Mouse (Mus musculus) kidney, embryonic 14.5 days (tissue): ENCODE data around the gene Gm10197. TPM values are rescaled to one million over a fixed set of nuclear protein-coding genes. Genes with fewer than 3 reads are reported as not detected.
"Not testable (repeated sequence)": the region's sequence is repeated elsewhere in the genome, so short reads cannot be mapped to it uniquely, and the experiment has no call there.

Experiments
- ATAC-seq: fragments of 200-750 bp; cut with Nextera tagmentation; 2 replicates; pipeline ENCODE4 v1.8.0; 2017; ENCODE audit warnings: moderate number of reproducible peaks, mild to moderate bottlenecking, moderate TSS enrichment, moderate library complexity; ENCODE audit not compliant: low FRiP score, low TSS enrichment
- H3K27ac ChIP-seq: fragments of 300-500 bp; sonication (generic); 2 replicates; pipeline ENCODE4 v1.5.1; 2014; ENCODE audit warnings: low read depth, mild to moderate bottlenecking, low read length, moderate library complexity, mixed read lengths
- H3K27me3 ChIP-seq: fragments of 300-500 bp; sonication (generic); 2 replicates; pipeline ENCODE4 v1.6.1; 2014; ENCODE audit warnings: mild to moderate bottlenecking, low read length; ENCODE audit not compliant: control insufficient read depth, insufficient read depth
- H3K36me3 ChIP-seq: fragments of 300-500 bp; sonication (generic); 2 replicates; pipeline ENCODE4 v1.6.1; 2014; ENCODE audit warnings: low read length, mixed read lengths; ENCODE audit not compliant: control insufficient read depth, insufficient read depth
- H3K4me1 ChIP-seq: fragments of 300-500 bp; sonication (generic); 2 replicates; pipeline ENCODE4 v1.6.1; 2014; ENCODE audit warnings: low read length, mixed read lengths; ENCODE audit not compliant: control insufficient read depth, insufficient read depth
- H3K4me2 ChIP-seq: fragments of 300-500 bp; sonication (generic); replicated peaks from 2 replicates; pipeline ENCODE4 v1.6.1; 2014; ENCODE audit warnings: low read depth, mild to moderate bottlenecking, low read length
- H3K4me3 ChIP-seq: fragments of 300-500 bp; sonication (generic); 2 replicates; pipeline ENCODE4 v1.5.1; 2014; ENCODE audit warnings: mild to moderate bottlenecking, low read length
- H3K9ac ChIP-seq: fragments of 300-500 bp; sonication (generic); 2 replicates; pipeline ENCODE4 v1.6.1; 2014; ENCODE audit warnings: low read depth, mild to moderate bottlenecking, low read length, moderate library complexity
- H3K9me3 ChIP-seq: fragments of 300-500 bp; sonication (generic); 2 replicates; pipeline ENCODE4 v1.6.1; 2016; ENCODE audit warnings: low read length; ENCODE audit not compliant: control insufficient read depth
- WGBS: fragments of 180-500 bp; shearing (Covaris S2); extraction: QIAGEN DNeasy Blood & Tissue Kit; methylation state at CpG from one replicate; pipeline ENCODE4 v1.1.7; 2014; 5-methylcytosine and 5-hydroxymethylcytosine counted together
- polyA plus RNA-seq: library from polyadenylated mRNA; unstranded; fragments of >200 nt; fragmentation: Nextera tagmentation; extraction: Ambion mirVana; gene quantifications from 2 replicates; pipeline ENCODE4 v1.2.1, GENCODE M21; 2014

Gm10197 gene
- polyA plus RNA-seq, 1 experiment from 2014 or later = 3.2 TPM

DNA sequence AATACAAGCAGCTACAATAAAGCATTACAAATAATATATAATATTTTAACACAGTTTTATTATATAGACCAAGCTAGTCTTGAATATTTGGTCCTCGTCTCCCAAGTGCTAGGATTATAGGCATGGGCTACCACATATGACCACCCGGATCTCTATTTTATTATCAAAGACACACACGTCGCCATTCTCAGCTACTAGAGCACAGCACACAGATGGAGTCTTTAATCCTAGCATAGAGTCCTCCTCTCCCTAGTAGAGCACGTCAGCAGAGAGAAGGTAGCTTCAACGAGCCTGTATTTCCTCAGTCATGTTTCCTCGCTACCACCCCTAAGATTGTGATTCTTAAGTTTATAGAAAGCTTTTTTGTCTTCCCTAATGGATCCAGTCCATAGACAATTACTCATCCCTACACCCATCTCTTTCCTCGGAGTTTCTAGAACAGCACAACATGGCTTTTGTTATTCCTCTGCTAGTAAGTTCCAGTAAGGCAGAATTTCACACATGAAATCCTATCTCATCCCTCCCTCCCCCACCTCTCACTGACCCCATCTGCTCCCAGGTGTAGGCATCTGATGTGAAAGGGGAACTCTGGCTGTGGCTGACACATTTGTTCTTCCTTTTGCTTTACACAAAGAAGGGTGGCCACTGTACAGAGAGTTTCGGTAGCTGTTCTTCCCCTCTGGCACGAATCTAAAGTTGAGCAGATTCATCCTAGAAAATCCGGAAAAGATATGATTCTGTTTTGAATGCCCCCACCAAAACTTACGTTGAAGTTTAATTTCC, 26.1 kb upstream of the Gm10197 start:
- H3K4me2 ChIP-seq = no peak overlapping the region
- no peaks in the 10 kb centered on the region for H3K9me3 ChIP-seq
- no peak for ATAC-seq
- H3K4me1 ChIP-seq = no peaks in the 10 kb centered on the region
- H3K27ac ChIP-seq = no peak overlapping the region
- H3K4me3 ChIP-seq = no peak overlapping the region
- H3K9ac ChIP-seq = no peak overlapping the region
- 73% methylated on average over 12 of the region's 12 CpGs for WGBS
- no peaks in the 10 kb centered on the region for H3K27me3 ChIP-seq
- no peaks in the 10 kb centered on the region for H3K36me3 ChIP-seq

- not testable (repeated sequence) for H3K4me3 ChIP-seq, H3K4me2 ChIP-seq, H3K4me1 ChIP-seq, H3K27me3 ChIP-seq, H3K27ac ChIP-seq, H3K36me3 ChIP-seq, ATAC-seq, H3K9ac ChIP-seq, H3K9me3 ChIP-seq
- 43% methylated on average over 5 of the region's 5 CpGs for WGBS
Observed at GRCm38 (mm10) chr19:53395805-53396204, 24.2 kb upstream of the Gm10197 start.

DNA sequence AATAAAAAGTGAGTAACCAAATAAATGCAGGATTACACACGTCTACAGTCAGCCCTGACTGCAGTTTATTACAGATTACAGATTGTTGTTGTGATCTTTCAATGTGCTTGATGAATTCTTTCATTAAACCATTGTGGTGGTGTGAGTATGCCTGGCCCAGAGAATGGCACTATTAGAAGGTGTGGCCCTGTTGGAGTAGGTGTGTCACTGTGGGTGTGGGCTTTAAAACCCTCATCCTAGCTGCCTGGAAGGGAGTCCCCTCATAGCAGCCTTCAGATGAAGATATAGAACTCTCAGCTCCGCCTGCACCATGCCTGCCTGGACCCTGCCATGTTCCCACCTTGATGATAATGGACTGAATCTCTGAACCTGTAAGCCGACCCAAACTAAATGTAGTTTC, 23.4 kb upstream of the Gm10197 start:
- not testable (repeated sequence) for H3K9ac ChIP-seq, H3K4me3 ChIP-seq, H3K36me3 ChIP-seq, H3K9me3 ChIP-seq, H3K27ac ChIP-seq, ATAC-seq, H3K4me2 ChIP-seq, H3K4me1 ChIP-seq, H3K27me3 ChIP-seq
- WGBS = 68% methylated on average over 3 of the region's 3 CpGs

DNA sequence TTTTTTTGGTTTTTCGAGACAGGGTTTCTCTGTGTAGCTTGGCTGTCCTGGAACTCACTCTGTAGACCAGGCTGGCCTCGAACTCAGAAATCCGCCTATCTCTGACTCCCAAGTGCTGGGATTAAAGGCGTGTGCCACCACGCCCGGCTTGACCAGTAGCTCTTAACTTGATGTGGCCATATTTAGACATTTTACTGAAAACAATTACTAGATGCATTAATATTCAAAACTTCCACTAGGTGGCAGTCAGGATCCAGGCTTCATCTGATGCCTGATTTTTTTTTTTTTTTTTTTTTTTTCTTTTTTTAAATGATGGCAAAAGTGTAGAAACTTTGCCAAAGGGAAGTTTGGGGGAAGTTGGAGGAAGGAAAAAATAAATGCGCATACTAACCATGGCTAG, 23.0 kb upstream of the Gm10197 start:
- no peak overlapping the region for H3K9ac ChIP-seq
- WGBS = 18% methylated on average over 7 of the region's 7 CpGs
- no peak for ATAC-seq

GRCm38 (mm10) chr19:53393646-53394045, 22.1 kb upstream of the Gm10197 start:
- no peak overlapping the region for H3K9ac ChIP-seq
- H3K4me1 ChIP-seq = peaks cover 4% of the 10 kb centered on the region; the same call in 1 of the 2 replicates
- no peak overlapping the region for H3K4me2 ChIP-seq
- peaks cover 3% of the 10 kb centered on the region; the same call in 1 of the 2 replicates for H3K36me3 ChIP-seq
- no peaks in the 10 kb centered on the region for H3K9me3 ChIP-seq
- H3K4me3 ChIP-seq = no peak overlapping the region
- ATAC-seq = no peak
- H3K27ac ChIP-seq = no peak overlapping the region
- no peaks in the 10 kb centered on the region for H3K27me3 ChIP-seq

More for the DNA sequence above, 23.0 kb upstream of the Gm10197 start:
- Histone ChIP-seq H3K9me3 (no peaks in the 10 kb centered on the region), H3K27me3 (no peaks in the 10 kb centered on the region), H3K36me3 (no peaks in the 10 kb centered on the region), H3K4me2 (no peak overlapping the region), H3K4me3 (no peak overlapping the region), H3K4me1 (no peaks in the 10 kb centered on the region; the same call in 1 of the 2 replicates), H3K27ac (no peak overlapping the region)

- no peak overlapping the region for H3K4me2 ChIP-seq
Observed at GRCm38 (mm10) chr19:53392781-53393343, 21.3 kb upstream of the Gm10197 start.

GRCm38 (mm10) chr19:53391787-53392186, 20.2 kb upstream of the Gm10197 start:
- Histone ChIP-seq H3K27ac (no peak overlapping the region), H3K27me3 (no peaks in the 10 kb centered on the region), H3K36me3 (peaks cover 21% of the 10 kb centered on the region), H3K4me2 (peak overlapping the region; percentile 80), H3K4me1 (peaks cover 4% of the 10 kb centered on the region; the same call in 1 of the 2 replicates), H3K9me3 (no peaks in the 10 kb centered on the region), H3K9ac (no peak overlapping the region; the same call in 1 of the 2 replicates), H3K4me3 (peak overlapping the region; percentile 98)
- ATAC-seq = no peak
- 86% methylated on average over 5 of the region's 5 CpGs for WGBS

More at GRCm38 (mm10) chr19:53392781-53393343, 21.3 kb upstream of the Gm10197 start:
- Histone ChIP-seq H3K36me3 (peaks cover 10% of the 10 kb centered on the region), H3K4me1 (peaks cover 4% of the 10 kb centered on the region; the same call in 1 of the 2 replicates), H3K4me3 (no peak overlapping the region), H3K9me3 (no peaks in the 10 kb centered on the region), H3K9ac (no peak overlapping the region), H3K27me3 (no peaks in the 10 kb centered on the region), H3K27ac (no peak overlapping the region)
- 74% methylated on average over 8 of the region's 8 CpGs for WGBS
- ATAC-seq = no peak

GRCm38 (mm10) chr19:53391386-53391785, 19.8 kb upstream of the Gm10197 start:
- H3K9ac ChIP-seq = peak overlapping the region; percentile 99
- H3K4me2 ChIP-seq = peak overlapping the region; percentile 80
- no peaks in the 10 kb centered on the region for H3K9me3 ChIP-seq
- peak overlapping the region; percentile 98 for H3K4me3 ChIP-seq
- 45% methylated on average over 8 of the region's 8 CpGs for WGBS
- peak overlapping the region; percentile 90; the same call in 1 of the 2 replicates for H3K27ac ChIP-seq
- peaks cover 23% of the 10 kb centered on the region for H3K36me3 ChIP-seq
- ATAC-seq = no peak
- H3K4me1 ChIP-seq = peaks cover 4% of the 10 kb centered on the region; the same call in 1 of the 2 replicates
- no peaks in the 10 kb centered on the region for H3K27me3 ChIP-seq

DNA sequence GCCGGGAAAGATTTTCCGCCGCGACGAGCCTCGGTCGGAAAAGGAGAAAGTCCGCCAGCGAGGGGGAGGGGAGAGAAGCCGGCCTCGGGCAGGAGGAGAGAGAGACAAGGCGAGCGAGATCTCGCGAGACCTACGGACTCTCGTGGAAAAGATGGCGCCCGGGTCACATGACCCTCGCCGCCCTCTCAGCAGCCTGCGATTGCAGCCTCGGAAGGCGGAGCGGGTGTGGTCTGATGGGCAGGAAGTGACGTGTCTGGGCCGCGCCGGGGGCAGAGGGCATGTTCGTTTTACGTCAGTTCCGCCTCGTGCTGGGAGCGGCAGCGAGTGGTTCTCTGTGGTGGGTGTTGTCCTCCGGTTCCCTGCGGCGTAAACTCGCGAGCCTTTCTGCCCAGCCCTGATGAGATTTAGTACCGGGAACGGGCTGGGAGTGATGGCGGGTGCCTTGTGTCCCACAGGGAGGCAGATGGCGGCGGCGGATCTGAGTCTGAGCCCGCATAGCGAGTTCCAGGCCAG, 19.0 kb upstream of the Gm10197 start, which contains the start of gene Smndc1:
Smndc1 (minus strand) TSS at position 84 of the 513 bp plus-strand sequence.
- ATAC-seq = peak; percentile 98

More for the DNA sequence above, 19.0 kb upstream of the Gm10197 start, which contains the start of gene Smndc1:
- WGBS = under 1% methylated on average over 48 of the region's 48 CpGs
- H3K27me3 ChIP-seq = no peaks in the 10 kb centered on the region
- H3K9ac ChIP-seq = peak within 1 kb of the TSS; percentile 99
- peak within 1 kb of the TSS; percentile 98 for H3K27ac ChIP-seq
- no peaks in the 10 kb centered on the region for H3K9me3 ChIP-seq
- H3K36me3 ChIP-seq = peaks cover 32% of the 10 kb centered on the region
- peak within 1 kb of the TSS; percentile 80 for H3K4me2 ChIP-seq
- peak within 1 kb of the TSS; percentile 98 for H3K4me3 ChIP-seq
- peaks cover 4% of the 10 kb centered on the region; the same call in 1 of the 2 replicates for H3K4me1 ChIP-seq
